Mouse (Mus musculus) thymus, postnatal 10 days (tissue): ENCODE measurements around the gene Pgghg.

Source experiments
- DNase-seq, 2 experiments: peaks; one replicate each; pipeline ENCODE4 v3.0.0; 2021; ENCODE audit warnings: low spot score in 2 of 2

Gene Pgghg

GRCm38 (mm10) chr7:140923070-140923775 is 18.0 kb upstream of the Pgghg start:
- DNase-seq: no peak

- DNase-seq: no peak
These were observed 14.0 kb upstream of the Pgghg start for GRCm38 (mm10) chr7:140927181-140927580.

DNA sequence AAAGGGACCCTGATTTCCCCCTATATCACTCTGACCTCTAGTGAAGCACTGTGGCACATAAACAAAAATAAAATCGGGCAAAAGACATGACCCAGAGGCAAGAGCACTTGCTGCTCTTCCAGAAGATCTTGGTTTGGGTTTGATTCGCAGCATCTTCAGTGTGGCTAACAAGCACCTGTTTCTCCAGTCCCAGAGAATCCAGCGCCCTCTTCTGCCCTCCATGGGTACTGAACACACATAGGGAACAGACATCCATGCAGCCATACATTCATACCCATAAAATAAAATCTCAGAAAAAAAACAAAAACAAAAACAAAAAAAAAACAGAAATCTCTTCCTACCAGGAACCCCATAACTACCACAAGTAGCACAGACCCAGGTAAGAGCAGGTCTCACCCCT is 2.8 kb upstream of the Pgghg start:
- DNase-seq: no peak

GRCm38 (mm10) chr7:140938896-140939295 is 2.3 kb upstream of the Pgghg start:
- no peak for DNase-seq

DNA sequence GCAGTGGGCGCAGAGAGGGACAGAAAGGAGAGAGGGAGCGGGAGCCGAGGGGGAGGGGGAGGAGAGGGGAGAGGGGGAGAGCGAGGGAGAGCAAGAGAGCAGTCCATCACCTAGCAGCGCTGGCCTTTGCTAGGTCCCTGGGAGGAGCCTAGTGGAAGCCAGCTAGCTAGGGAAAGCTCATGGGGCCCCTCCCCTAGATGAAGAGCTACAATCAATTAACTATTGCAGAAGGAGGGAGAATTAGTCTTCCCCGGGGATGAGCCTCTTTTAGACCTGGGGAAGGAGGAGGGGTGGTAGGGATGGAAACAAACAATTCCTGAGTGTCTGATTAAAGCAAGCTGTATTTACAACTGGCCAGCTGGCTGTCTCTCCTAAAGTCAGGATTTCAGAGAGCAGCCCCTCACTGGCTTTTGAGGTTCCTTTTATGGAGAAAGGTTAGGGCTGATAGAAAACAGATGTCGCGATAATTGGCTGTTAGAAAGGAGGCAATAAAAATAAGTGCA is 1.5 kb upstream of the Pgghg start:
- no peak for DNase-seq

- DNase-seq: no peak
These were observed 1.1 kb downstream of the Pgghg start for GRCm38 (mm10) chr7:140942341-140942740.

DNA sequence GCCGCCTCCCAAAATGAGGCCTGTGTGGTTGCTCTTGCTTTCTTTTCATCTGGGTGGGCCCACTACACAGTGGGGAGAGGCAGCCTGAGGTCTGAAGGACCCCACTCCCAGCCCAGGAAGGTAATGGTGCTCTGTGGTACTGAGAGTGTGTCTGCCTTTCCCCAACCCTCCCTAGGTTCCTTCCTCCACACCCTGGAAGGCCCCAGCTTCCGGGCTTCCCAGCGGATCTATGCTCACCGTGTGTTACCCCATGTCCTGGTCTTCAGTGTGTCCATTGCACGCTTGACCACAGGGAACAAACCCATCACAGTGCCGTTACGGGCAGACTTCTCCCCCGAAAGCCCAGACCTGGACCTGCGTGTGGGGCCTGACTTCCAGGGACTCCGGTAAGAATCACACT is 1.6 kb downstream of the Pgghg start:
- no peak for DNase-seq

DNA sequence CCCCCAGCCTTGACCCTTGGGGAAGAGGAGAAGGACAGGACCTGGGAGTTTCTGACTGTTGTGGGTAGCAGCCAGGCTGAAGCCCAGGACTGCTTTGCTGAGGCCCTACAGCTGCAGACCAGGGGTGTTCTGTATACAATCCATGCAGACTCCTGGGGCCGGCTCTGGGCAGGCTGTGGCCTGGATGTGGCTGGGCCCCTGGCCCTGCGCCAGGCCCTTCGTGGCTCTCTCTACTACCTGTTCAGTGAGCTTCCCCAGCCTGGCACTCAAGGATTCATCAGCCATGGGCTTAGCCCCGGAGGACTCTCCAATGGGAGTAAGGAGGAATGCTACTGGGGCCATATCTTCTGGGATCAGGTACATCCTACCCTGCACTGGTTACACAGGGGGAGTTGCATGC is 2.2 kb downstream of the Pgghg start:
- DNase-seq: no peak

GRCm38 (mm10) chr7:140944236-140944635 is 3.0 kb downstream of the Pgghg start:
- DNase-seq: no peak

DNA sequence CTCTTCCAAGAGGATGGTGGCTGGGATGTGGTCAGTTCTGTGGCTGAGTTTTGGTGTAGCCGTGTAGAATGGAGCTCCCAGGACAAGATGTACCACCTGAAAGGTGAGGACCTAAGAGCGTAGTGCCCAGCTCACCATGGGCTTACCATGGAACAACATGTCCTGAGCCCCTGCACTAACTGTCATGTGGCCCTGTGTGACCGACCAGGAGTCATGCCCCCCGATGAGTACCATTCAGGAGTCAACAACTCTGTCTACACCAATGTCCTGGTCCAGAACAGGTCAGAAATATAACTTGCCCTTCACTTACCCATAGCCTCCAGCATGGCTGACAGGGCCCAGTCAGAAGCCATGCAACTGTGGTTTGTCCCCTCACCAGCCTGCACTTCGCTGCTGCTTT is 4.1 kb downstream of the Pgghg start:
- no peak for DNase-seq

DNA sequence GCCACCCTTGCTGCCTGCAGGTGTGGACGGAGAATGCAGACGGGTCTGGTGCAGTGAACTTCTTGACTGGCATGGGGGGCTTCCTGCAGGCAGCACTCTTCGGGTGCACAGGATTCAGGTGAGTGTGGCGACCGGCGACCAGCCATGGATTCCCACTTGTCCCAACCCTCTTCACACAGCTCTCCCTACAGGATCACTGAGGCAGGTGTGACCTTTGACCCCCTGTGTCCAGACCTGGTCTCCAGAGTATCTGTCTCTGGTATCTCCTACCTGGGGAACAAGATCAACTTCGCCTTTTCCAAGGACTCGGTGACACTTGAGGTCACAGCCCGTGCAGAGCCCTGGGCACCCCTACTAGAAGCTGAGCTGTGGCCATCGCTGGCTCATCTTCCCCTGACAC is 5.1 kb downstream of the Pgghg start:
- DNase-seq: no peak

- DNase-seq: no peak
These were observed 5.8 kb downstream of the Pgghg start for GRCm38 (mm10) chr7:140946980-140947379.

- no peak for DNase-seq
These were observed 7.0 kb downstream of the Pgghg start for GRCm38 (mm10) chr7:140948161-140948560.

GRCm38 (mm10) chr7:140949255-140949654 is 8.1 kb downstream of the Pgghg start:
- no peak for DNase-seq

DNA sequence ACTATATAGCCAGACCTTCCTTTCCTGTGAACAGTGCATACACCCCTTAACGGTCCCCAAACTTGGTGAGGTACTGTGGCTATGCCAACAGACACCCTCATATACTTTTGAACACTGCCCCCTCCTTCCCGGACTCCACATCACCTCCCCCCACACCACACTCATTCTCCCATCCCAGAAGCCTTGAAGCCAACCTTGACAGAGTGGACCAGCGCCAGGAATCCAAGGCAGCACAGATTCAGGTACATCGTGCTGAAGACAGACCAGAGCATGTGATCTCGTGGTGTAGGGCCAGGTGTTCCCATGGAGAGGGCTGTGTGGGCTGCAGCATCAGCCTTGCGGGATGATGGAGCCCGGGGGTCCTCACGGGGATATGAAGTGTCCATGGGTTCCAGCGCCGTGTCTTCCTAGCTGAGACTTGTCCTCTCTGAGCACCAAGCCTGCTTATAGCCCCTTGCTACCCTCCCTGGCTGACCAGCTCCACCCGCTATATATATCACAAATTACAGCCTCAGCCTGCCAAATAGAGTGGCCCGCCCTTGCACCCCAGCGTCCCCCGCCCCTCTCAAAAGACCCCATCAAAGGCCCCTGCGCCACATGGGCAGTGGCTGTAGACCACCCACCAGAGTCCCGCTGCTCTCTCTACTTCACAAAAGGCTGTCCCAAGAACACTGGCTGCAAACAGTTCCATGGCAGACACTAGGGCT is 8.8 kb downstream of the Pgghg start, which contains the start of gene Ifitm5:
Ifitm5 (minus strand) TSS at position 468 of the 707 bp plus-strand sequence.
- no peak for DNase-seq

DNA sequence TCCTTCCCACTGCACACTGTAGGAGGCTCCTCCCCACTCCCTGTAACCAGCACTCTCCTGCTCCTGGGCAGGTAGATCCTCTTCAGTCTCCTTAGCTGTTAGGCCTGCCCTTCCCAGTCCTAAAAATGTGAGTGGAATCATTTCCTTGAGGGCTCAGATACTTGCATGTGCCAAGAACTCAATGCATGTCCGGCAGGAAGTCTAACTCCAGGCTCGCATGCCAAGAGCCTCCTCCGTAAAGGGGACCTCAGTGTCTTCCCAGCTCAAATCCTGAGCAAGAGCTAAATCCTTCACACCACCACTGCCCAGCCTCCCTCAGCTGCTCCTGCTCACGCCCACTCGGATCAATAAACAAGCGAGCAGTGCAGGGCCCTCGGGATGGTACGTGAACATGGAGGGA is 9.9 kb downstream of the Pgghg start:
- no peak for DNase-seq

DNA sequence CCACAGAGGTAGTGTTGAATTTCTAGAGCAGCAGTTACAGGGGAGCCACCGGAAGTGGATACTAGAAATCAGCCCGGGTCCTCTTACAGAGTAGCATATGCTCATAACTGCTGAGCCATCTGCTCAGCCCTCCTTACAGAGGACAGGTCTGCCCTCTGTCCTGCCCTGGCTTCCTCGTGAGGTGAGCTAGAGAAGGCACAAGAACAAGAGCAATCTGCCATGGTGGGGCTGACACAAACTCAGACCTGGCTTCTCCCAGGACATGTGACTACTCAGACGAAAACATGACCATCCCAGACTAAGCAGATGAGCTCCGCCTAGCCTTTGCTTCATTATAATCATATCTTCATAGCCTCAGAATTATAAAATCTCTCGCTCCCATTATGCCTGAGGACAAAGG is 10.6 kb downstream of the Pgghg start:
- no peak for DNase-seq

DNA sequence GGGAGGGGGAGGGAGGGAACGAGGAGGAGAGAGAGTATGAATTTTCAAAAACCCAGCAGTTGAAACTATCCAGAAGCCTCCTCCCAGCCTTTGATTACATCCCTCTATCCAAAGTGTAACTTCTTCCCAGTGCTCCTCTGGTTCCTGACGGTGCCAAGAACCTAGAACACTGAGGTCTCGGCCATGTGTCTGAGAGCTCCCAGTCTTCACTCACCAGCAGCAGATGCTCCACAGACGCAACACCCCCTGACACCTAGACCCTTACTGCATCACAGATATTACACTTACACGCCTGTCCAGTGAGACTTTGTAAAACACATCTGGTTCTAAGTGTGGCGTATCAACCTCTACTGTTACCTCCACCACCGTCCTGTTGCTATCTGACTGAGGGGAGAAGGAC is 11.2 kb downstream of the Pgghg start:
- DNase-seq: no peak

DNA sequence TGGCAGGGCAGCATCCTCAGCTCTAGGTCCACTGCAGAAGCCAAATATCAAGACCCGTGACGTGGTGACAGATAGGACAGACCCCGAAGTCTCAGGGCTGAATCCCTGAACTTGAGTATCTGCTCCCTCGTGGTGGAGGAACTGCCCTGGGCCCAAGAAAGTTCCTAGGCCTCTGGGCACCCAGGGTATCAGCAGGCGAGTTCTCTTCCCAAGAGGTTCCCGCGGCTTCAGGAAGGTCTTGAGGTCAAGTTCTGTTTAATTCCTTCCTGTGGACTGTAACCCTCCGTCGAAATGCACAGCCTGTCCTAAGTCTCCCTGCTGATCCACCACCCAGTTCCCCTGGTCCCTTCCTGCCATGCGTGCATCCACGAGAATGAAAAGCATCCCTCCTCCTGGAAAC is 11.9 kb downstream of the Pgghg start:
- no peak for DNase-seq

- DNase-seq: no peak
These were observed 12.9 kb downstream of the Pgghg start for GRCm38 (mm10) chr7:140953800-140954732.

- DNase-seq: no peak
These were observed 13.5 kb downstream of the Pgghg start for GRCm38 (mm10) chr7:140954733-140955071.

DNA sequence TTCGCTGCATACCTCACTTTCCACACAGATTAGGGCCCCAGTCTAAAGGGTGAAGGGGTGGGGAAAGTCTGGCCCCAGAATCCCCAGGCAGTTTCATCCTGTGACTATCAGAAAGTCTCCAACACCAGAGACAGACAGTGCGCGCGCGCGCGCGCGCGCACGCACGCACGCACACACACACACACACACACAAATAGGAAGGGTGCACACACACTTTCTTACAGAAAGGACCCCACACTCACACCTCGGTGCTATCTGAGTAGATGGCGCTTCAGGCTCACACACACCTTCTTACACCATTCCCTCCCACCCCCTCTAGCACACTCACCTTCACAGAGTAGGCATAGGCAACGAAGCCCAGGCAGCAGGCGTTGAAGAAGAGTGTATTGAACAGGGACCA is 14.2 kb downstream of the Pgghg start:
- no peak for DNase-seq
